Mouse (Mus musculus) A20 (cell line): ENCODE measurements around the gene Npm1.

Experiments used
- DNase-seq: peaks from one replicate; pipeline ENCODE4 v3.0.0-alpha.2; 2011; ENCODE audit warnings: low read depth, low spot score

Gene Npm1

DNA sequence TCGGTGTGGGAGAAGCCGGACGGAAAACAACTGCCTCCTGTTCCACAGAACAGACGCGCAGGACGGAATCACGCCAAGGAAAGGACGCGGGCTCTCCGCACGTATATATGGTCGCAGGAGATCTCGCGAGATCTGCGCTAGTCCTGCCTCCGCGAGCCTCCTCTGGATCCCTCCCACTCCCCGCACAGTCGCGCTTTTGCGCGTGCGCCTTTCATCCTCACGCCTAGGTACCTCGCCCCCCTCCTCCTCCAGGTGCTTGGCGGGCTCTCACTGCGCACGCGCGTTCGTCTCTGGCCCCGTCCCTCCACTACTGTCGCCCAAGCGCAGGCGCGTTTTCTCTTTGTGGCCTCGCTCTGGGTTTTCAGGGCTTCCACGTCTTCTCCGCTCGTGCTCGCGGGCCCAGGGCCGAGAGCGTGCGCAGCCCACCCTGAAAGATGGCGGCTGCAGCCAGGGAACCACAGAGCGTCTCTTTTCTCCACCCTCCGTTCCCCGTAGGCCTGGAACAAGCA, at the start of gene Npm1:
Npm1 (minus strand) TSS at position 209 of the 509 bp plus-strand sequence.
- peak; percentile 100 for DNase-seq

GRCm38 (mm10) chr11:33207411-33207810, 44.4 kb upstream of the Npm1 start:
- no peak for DNase-seq

- no peak for DNase-seq
These were observed 42.0 kb upstream of the Npm1 start for GRCm38 (mm10) chr11:33204966-33205365.

DNA sequence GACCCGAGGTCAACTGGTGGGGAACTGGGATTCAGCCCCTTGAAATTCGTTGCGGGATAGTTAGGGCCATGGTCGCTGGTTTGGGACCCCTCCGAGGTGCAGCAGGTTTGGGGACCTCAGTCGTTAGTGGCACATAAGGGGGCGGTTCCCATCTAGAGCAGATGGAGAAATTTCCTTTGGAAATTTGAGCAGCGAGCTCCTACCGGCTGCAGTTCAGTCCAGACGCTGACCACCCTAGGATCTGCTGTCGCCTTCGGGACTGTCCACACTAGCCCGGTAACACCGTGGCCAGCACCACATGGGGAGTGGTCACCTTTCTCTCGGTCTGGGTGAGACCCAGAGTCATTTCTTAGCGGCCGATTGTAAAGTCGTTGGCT, 41.3 kb upstream of the Npm1 start:
- no peak for DNase-seq

DNA sequence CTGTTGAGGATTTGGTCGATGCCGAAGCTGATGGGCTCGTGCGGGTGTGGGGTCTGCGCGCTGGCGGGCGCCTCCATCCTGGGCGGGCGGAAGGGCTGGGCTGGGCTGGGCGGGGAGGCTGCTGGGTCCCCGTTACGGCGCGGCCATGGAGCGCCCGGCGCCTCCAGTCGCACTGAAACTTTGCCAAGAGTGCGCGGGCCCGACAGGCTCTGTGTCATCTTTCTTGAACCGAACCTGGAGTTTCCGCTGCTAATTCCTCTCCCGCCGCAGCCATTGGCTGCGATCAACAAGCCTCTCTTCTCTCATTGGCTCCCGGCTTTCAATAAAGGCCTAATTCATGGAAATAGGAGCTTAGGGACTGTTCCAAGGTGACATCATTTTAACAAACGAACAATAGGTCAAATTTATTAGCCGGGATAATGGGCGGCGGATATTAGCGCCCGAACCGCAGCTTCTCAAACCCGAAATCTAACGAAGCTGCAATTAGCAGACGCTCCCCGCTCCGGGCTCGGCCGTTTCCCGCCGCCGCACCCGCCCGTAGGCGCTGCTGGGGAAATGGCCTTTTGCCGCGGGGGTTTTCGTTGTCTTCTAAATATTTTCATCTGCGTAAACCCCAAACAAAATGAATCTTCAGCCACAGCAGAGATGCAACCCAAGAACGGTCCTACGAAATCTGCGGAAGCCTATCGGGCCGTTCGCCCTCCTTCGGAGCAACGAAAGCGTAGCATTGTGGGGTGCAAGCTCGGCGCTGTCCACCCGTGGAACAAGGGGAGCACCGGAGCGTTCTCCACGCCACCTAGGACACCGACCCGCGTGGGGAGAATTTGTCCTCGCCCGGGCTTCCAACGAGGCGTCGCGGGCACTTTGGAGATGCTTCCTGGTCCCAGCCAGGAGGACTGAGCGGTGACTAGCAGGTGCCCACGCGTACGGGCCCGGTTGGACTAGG, 40.6 kb upstream of the Npm1 start, which contains the start of gene Tlx3:
Tlx3 (minus strand) TSS at position 207 of the 946 bp plus-strand sequence.
- no peak for DNase-seq

DNA sequence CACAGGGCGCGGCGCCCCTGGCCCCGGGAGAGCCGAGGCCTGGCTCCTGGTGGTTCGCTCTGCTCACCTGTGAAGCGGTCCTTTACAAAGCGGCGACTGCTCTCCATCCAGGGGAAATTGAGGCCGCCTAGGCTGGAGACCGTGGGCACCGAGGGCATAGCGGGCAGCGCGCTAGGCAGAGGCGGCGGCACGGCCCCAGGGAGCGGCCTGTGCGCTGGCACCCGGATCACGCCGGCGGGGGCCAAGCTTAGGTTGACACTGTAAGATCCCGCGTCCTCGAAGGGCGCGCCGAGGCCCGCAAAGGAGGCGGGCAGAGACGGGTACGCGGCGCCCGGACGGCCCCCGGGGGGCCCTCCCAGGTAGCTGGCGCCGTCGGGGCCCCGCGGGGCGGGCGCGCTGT, 40.0 kb upstream of the Npm1 start:
- no peak for DNase-seq

DNA sequence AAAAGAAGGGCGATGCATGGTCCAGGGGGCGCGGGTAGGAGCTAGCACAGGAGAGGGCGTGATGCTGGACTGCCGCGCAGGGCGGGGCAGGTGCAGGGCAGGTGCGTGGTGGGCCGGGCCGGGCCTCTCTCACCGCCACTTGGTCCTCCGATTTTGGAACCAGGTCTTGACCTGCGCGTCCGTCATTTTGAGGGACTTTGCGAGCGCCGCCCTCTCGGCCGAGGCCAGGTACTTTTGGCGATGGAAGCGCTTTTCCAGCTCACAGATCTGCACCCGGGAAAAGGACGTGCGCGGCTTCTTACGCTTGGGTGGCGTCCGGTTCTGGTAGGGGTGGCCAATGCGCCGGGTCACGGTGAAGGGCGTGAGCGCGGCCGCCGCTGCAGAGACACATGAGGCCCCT, 39.3 kb upstream of the Npm1 start:
- DNase-seq: no peak

- no peak for DNase-seq
These were observed 38.6 kb upstream of the Npm1 start for GRCm38 (mm10) chr11:33201626-33202010.

DNA sequence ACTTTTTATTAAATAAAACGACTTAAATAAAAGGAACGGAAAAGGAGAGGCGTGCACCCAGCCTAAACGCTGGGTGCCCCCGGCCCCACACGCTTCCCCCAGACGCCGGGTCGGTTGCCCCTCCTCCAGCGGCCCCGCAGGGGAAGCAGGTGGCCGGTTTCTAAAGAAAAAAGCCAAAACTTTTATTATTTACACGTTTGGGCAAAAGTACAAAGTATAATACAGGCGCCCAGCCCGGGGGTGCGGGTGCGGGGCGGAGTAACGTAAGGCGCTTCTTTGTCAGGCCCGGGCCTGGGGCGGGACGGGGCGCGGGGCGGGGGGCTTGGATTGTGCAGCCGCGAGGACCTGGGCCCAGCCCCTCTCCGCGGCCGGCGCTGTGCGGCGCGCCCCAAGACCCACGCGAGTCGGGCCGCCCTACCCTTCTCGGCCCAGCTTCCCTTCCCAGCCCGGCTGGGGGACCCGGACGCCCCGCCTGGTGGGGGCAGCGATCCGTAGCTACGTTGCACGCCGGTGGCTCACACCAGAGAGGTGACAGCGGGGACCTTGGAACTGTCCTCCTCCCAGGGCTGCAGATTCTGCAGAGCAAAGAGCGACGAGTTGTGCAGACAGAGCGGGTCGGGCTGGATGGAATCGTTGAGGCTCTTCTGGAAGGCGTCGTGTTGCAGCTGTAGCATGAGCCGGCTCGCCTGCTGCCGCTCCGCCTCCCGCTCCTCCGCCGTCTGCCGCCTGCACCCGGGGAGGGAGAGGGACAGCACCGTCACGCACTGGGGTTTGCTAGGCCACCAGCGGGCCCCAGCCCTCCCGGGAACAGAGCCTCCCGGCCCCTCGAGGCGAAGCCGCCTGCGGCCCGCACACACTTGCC, 38.0 kb upstream of the Npm1 start:
- DNase-seq: no peak

GRCm38 (mm10) chr11:33199906-33200763, 37.1 kb upstream of the Npm1 start:
- no peak for DNase-seq

DNA sequence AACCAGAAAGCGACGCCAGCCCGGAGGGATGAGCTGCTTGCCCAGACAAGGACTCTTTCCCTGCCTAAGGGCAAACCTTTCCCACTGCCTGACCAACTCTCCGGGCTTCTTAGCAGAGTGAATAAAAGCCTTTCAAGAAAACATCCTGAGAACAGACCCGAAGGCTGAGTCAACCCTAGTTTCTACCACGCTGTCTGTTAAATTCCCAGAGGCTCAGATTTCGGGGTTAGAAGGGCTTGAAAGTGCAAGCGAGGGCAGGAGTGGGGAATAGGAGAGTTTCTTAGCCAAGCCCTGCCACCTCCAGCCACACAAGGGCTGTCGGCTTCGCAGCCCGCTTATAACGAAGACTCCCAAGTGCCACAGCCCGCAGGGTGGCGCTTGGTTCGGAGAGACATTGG, 36.1 kb upstream of the Npm1 start:
- no peak for DNase-seq

- DNase-seq: no peak
These were observed 35.5 kb upstream of the Npm1 start for GRCm38 (mm10) chr11:33198351-33199116.

DNA sequence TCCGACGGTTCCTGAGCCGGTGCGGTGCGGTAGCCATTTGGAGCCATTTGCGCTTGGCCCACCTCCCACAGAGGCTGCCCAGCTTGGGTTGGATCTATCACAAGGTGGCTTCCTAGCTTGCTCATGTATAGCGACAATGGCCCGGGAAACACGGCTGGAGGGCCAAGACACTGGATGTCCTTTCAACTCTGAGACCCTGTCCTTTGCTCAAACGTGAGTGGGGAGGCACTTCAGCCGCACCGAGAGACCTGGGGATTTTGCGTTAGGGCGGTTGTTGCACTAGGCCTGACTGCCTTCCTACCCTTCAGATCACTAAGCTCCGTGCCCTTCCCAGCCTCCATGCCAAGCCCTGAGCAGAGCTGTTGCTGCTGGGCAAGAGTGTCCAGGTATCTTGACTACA, 34.7 kb upstream of the Npm1 start:
- no peak for DNase-seq

- no peak for DNase-seq
These were observed 34.1 kb upstream of the Npm1 start for GRCm38 (mm10) chr11:33197133-33197514.

- no peak for DNase-seq
These were observed 33.6 kb upstream of the Npm1 start for GRCm38 (mm10) chr11:33196447-33197132.

DNA sequence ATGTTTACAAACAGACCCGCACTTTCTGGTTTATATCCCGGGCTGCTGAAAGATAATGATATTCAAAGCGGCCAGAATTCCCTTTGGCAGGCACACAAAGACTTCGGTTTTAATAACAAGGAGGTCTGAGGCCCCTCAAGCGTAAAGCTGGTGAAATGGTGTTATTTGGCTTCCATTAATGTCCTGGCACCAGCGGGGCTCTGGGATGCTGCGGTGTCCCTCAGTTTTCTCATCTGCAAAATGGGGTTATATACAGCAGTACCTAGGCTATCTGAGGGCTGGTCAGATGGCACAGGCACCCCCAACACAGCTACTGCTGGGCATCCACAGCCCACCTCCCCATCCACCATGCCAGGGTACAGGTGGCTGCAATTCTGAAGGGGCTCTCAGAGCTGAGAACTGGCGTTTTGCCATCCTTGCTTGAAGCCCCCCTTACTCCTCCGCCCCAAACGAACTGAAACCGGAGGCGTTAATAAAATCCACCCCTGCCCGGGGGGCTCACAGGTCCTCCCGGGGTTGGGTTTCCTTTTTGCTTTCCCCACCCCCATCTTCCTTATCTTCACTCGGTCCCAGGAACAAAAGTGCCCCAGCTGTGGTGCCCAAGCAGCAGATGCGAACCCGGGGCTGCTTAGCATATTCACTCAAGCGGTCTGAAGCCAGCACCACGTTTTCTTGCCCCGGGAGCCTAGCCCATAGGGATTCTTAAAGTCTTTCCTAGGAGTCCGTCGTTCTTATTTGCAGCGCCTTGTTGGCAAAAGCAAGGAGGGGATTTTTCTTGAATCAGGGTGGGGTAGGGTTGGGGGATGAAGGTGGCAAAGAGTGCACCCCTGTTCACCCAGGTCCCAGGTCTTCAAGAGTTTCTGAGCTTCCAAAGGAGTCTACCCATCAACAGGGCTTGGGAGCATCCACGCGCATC, 32.8 kb upstream of the Npm1 start:
- no peak for DNase-seq

- no peak for DNase-seq
These were observed 32.1 kb upstream of the Npm1 start for GRCm38 (mm10) chr11:33195061-33195460.

- DNase-seq: no peak
These were observed 30.7 kb upstream of the Npm1 start for GRCm38 (mm10) chr11:33193695-33194094.

DNA sequence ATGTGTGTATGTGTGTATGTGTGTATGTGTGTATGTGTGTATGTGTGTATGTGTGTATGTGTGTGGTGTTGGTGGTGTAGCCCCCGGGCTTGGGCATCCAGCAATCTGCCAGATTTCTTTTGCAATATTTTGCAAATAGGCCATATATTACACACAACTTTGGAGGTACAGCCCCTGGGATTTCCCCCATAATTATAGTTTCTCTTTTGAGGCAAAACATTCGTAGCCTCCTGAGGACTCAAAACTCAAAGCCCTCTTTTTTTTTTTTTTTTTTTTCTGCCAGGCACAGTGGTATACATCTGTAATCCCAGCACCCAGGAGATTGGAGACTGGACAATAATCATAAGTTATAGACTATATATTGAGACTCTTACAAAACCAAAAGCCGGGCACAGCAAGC, 18.8 kb upstream of the Npm1 start:
- peak; percentile 25 for DNase-seq
